Mouse (Mus musculus) CH12F3 (cell line): ENCODE results near the gene Mup9.
"Not testable (repeated sequence)": the region's sequence is repeated elsewhere in the genome, so short reads cannot be mapped to it uniquely, and the experiment has no call there.

ENCODE experiments used
- in situ Hi-C: fragments of 300-500 bp; cut with MboI; formaldehyde crosslinking; loops from 2 replicates; pipeline ENCODE4 v1.14.3; 2020; ENCODE audit warnings: low sequenced_read_pairs

Mup9 gene

GRCm38 (mm10) chr4:60421852-60422251 is at the start of gene Mup9:
Mup9 (minus strand) TSS chr4:60421952.
- in situ Hi-C loops = not testable (repeated sequence)
